8 mouse cellular contexts compared by ENCODE assay signal in genomic region chr8:105345061-105345975, GRCm38 (mm10). TPM values are rescaled to one million over a fixed set of nuclear protein-coding genes. Genes with fewer than 3 reads are reported as not detected.
DNase-seq lines count a peak whose midpoint lies in the region; ATAC-seq and TF ChIP-seq lines count a peak whose summit lies in the region.

No protein-coding gene starts in this region.

- H3K4me3 ChIP-seq in heart, postnatal 0 days (ENCODE audit: low read depth, low read length): no peak overlapping the region
- H3K4me3 ChIP-seq in lung, embryonic 16.5 days (ENCODE audit: low read length): peak overlapping the region; percentile 91
- H3K4me3 ChIP-seq in hindbrain, embryonic 13.5 days: no peak overlapping the region
- no peak overlapping the region for H3K4me3 ChIP-seq in midbrain, postnatal 0 days (ENCODE audit: low read depth, low read length)

- peak; percentile 23 for ATAC-seq in Patski
- no peak for ATAC-seq in heart, postnatal 0 days (ENCODE audit: insufficient read depth, low read depth)
- no peak for ATAC-seq in lung, embryonic 16.5 days (ENCODE audit: low read depth)
- ATAC-seq in hindbrain, embryonic 13.5 days (ENCODE audit: low FRiP score): no peak
- no peak for ATAC-seq in midbrain, postnatal 0 days (ENCODE audit: low FRiP score)

- WGBS in heart, postnatal 0 days: 29% methylated on average over 7 of the region's 7 CpGs
- WGBS in lung, embryonic 16.5 days: 23% methylated on average over 7 of the region's 7 CpGs
- 73% methylated on average over 7 of the region's 7 CpGs for WGBS in hindbrain, embryonic 13.5 days
- WGBS in midbrain, postnatal 0 days: 79% methylated on average over 7 of the region's 7 CpGs

- POLR2A ChIA-PET in Patski (lab: Charles Lee): interaction anchor here (1.3 to 9.0 kb wide), 2 partner anchors 17 to 32 kb away, joined by 4 to 52 read pairs; partner anchors contain the start of genes Lrrc29 and Tmem208

- peak; percentile 54 for DNase-seq in gastrocnemius, adult 18-20 months (ENCODE audit: low spot score)
- DNase-seq in gastrocnemius, adult 8-10 months (ENCODE audit: low spot score in 2 of 2): no peak
- DNase-seq in Patski (ENCODE audit: low read depth, low spot score): no peak
- no peak for DNase-seq in heart, postnatal 0 days (ENCODE audit: low spot score)
- no peak for DNase-seq in cerebellum, postnatal 36 days
- no peak for DNase-seq in midbrain, postnatal 0 days (ENCODE audit: low spot score)

- no peaks in the 10 kb centered on the region for H3K36me3 ChIP-seq in heart, postnatal 0 days (replicated peaks; ENCODE audit: control insufficient read depth, insufficient read depth, low read length)
- H3K36me3 ChIP-seq in lung, embryonic 16.5 days (ENCODE audit: control insufficient read depth, insufficient read depth, low read length): 0 out of 2 replicates have a peak, but pooled peaks cover 4% of the 10 kb centered on the region
- no peaks in the 10 kb centered on the region for H3K36me3 ChIP-seq in hindbrain, embryonic 13.5 days
- no peaks in the 10 kb centered on the region for H3K36me3 ChIP-seq in midbrain, postnatal 0 days (ENCODE audit: insufficient read depth, low read length)

- in situ Hi-C loops in Patski (cut with MboI; ENCODE audit: low pct_unique_long_range_greater_than_20kb): no loop called here

- no peak overlapping the region; the same call in 1 of the 2 replicates for H3K9ac ChIP-seq in heart, postnatal 0 days (replicated peaks; ENCODE audit: low read depth, low read length)
- H3K9ac ChIP-seq in lung, embryonic 16.5 days (ENCODE audit: low read length): peak overlapping the region; percentile 96
- H3K9ac ChIP-seq in hindbrain, embryonic 13.5 days: no peak overlapping the region
- no peak overlapping the region for H3K9ac ChIP-seq in midbrain, postnatal 0 days (replicated peaks; ENCODE audit: low read length, poor library complexity, severe bottlenecking)

- no peaks in the 10 kb centered on the region for H3K9me3 ChIP-seq in heart, postnatal 0 days (replicated peaks; ENCODE audit: control insufficient read depth, low read length)
- no peaks in the 10 kb centered on the region for H3K9me3 ChIP-seq in lung, embryonic 16.5 days (ENCODE audit: control insufficient read depth, low read length)
- H3K9me3 ChIP-seq in hindbrain, embryonic 13.5 days: no peaks in the 10 kb centered on the region
- H3K9me3 ChIP-seq in midbrain, postnatal 0 days (ENCODE audit: low read length): no peaks in the 10 kb centered on the region

- CTCF ChIA-PET in Patski (lab: Charles Lee): interaction anchor here (1.0 to 1.5 kb wide), 2 partner anchors 16 to 17 kb away, joined by 3 to 4 read pairs; no protein-coding TSS in a partner anchor

- H3K4me1 ChIP-seq in heart, postnatal 0 days (ENCODE audit: control insufficient read depth, insufficient read depth): peaks cover 47% of the 10 kb centered on the region
- peaks cover 49% of the 10 kb centered on the region for H3K4me1 ChIP-seq in lung, embryonic 16.5 days (replicated peaks; ENCODE audit: control insufficient read depth, insufficient read depth, low read length)
- H3K4me1 ChIP-seq in hindbrain, embryonic 13.5 days (replicated peaks): peaks cover 46% of the 10 kb centered on the region
- 0 out of 2 replicates have a peak, but pooled peaks cover 2% of the 10 kb centered on the region for H3K4me1 ChIP-seq in midbrain, postnatal 0 days (ENCODE audit: insufficient read depth, low read length)

- H3K27me3 ChIP-seq in Patski: no peaks in the 10 kb centered on the region
- no peaks in the 10 kb centered on the region for H3K27me3 ChIP-seq in heart, postnatal 0 days (ENCODE audit: control insufficient read depth, insufficient read depth, low read length)
- no peaks in the 10 kb centered on the region for H3K27me3 ChIP-seq in lung, embryonic 16.5 days (ENCODE audit: control insufficient read depth, insufficient read depth, low read depth, low read length)
- H3K27me3 ChIP-seq in hindbrain, embryonic 13.5 days: peaks cover 19% of the 10 kb centered on the region
- H3K27me3 ChIP-seq in midbrain, postnatal 0 days (ENCODE audit: insufficient read depth, low read length): no peaks in the 10 kb centered on the region

- TF ChIP-seq CTCF in Patski (IDR thresholded peaks at IDR 0.05): no peak
- TF ChIP-seq CTCF in heart, postnatal 0 days (IDR thresholded peaks at IDR 0.05; ENCODE audit: low read depth): no peak
- TF ChIP-seq CTCF in midbrain, postnatal 0 days (IDR thresholded peaks at IDR 0.05): no peak

- H3K27ac ChIP-seq in heart, postnatal 0 days (ENCODE audit: low read depth): peak overlapping the region; percentile 58
- H3K27ac ChIP-seq in lung, embryonic 16.5 days (ENCODE audit: low read length): peak overlapping the region; percentile 98
- no peak overlapping the region for H3K27ac ChIP-seq in hindbrain, embryonic 13.5 days
- no peak overlapping the region for H3K27ac ChIP-seq in midbrain, postnatal 0 days (ENCODE audit: low read depth, low read length)

- peak overlapping the region; percentile 95 for H3K4me2 ChIP-seq in heart, postnatal 0 days (ENCODE audit: low read depth, low read length)
- peak overlapping the region; percentile 92 for H3K4me2 ChIP-seq in lung, embryonic 16.5 days (ENCODE audit: low read depth, low read length)
- no peak overlapping the region for H3K4me2 ChIP-seq in hindbrain, embryonic 13.5 days
- no peak overlapping the region for H3K4me2 ChIP-seq in midbrain, postnatal 0 days (ENCODE audit: low read depth, low read length, poor library complexity, severe bottlenecking)

- no peak for TF ChIP-seq EP300 in heart, postnatal 0 days (IDR thresholded peaks at IDR 0.05; ENCODE audit: low read depth)

RNA-seq across cellular contexts. Expression of gene Fhod1, which starts 2.4 kb away (rescaled TPM):
- 10 to 100 TPM; 19.7 to 26.1 TPM for total RNA-seq in gastrocnemius, adult 18-20 months (2021)
- 10 to 100 TPM; 21.1 to 28.8 (median 23.9) TPM for total RNA-seq in gastrocnemius, adult 8-10 months (2022)
- polyA plus RNA-seq in Patski (2021): 41.7 TPM
- 6.4 and 6.9 TPM in 2 replicates for total RNA-seq in heart, postnatal 0 days (2014; rRNA removed; ENCODE audit: low replicate concordance)
- polyA plus RNA-seq in heart, postnatal 0 days (2015; fragmentation: Nextera tagmentation; extraction: Ambion mirVana): 0.70 and 0.72 TPM in 2 replicates
- 12.7 and 15.8 TPM in 2 replicates for polyA plus RNA-seq in lung, embryonic 16.5 days (2015; fragmentation: Nextera tagmentation; extraction: Ambion mirVana)
- 0.74 and 0.76 TPM in 2 replicates for polyA plus RNA-seq in hindbrain, embryonic 13.5 days (2015; fragmentation: Nextera tagmentation; extraction: Ambion mirVana)
- total RNA-seq in midbrain, postnatal 0 days (2014; rRNA removed): 3.8 and 4.4 TPM in 2 replicates
- 0.48 and 0.56 TPM in 2 replicates for polyA plus RNA-seq in midbrain, postnatal 0 days (2015; fragmentation: Nextera tagmentation; extraction: Ambion mirVana)

RNA-seq across cellular contexts. Expression of gene Slc9a5, which starts 3.3 kb away (rescaled TPM):
- total RNA-seq in gastrocnemius, adult 18-20 months (2021): under 1 TPM; 0.25 to 0.50 TPM
- total RNA-seq in gastrocnemius, adult 8-10 months (2022): under 1 TPM; 0.38 to 0.65 (median 0.52) TPM
- polyA plus RNA-seq in Patski (2021): 11.0 TPM
- total RNA-seq in heart, postnatal 0 days (2014; rRNA removed; ENCODE audit: low replicate concordance): 1.2 and 3.9 TPM in 2 replicates
- polyA plus RNA-seq in heart, postnatal 0 days (2015; fragmentation: Nextera tagmentation; extraction: Ambion mirVana): 0.27 and 0.41 TPM in 2 replicates
- 5.5 and 6.3 TPM in 2 replicates for polyA plus RNA-seq in lung, embryonic 16.5 days (2015; fragmentation: Nextera tagmentation; extraction: Ambion mirVana)
- 7.3 and 7.4 TPM in 2 replicates for polyA plus RNA-seq in hindbrain, embryonic 13.5 days (2015; fragmentation: Nextera tagmentation; extraction: Ambion mirVana)
- 28.3 and 28.4 TPM in 2 replicates for total RNA-seq in midbrain, postnatal 0 days (2014; rRNA removed)
- polyA plus RNA-seq in midbrain, postnatal 0 days (2015; fragmentation: Nextera tagmentation; extraction: Ambion mirVana): 12.8 and 14.4 TPM in 2 replicates

RNA-seq across cellular contexts. Expression of gene Tmem208, which starts 19.2 kb away (rescaled TPM):
- total RNA-seq in gastrocnemius, adult 18-20 months (2021): 10 to 100 TPM; 21.1 to 22.6 TPM
- total RNA-seq in gastrocnemius, adult 8-10 months (2022): 10 to 100 TPM; 20.9 to 24.2 (median 22.9) TPM
- polyA plus RNA-seq in Patski (2021): 64.8 TPM
- total RNA-seq in heart, postnatal 0 days (2014; rRNA removed; ENCODE audit: low replicate concordance): 69.3 and 81.0 TPM in 2 replicates
- 66.2 and 68.9 TPM in 2 replicates for polyA plus RNA-seq in heart, postnatal 0 days (2015; fragmentation: Nextera tagmentation; extraction: Ambion mirVana)
- 115 and 125 TPM in 2 replicates for polyA plus RNA-seq in lung, embryonic 16.5 days (2015; fragmentation: Nextera tagmentation; extraction: Ambion mirVana)
- 133 and 136 TPM in 2 replicates for polyA plus RNA-seq in hindbrain, embryonic 13.5 days (2015; fragmentation: Nextera tagmentation; extraction: Ambion mirVana)
- total RNA-seq in midbrain, postnatal 0 days (2014; rRNA removed): 81.3 and 88.4 TPM in 2 replicates
- polyA plus RNA-seq in midbrain, postnatal 0 days (2015; fragmentation: Nextera tagmentation; extraction: Ambion mirVana): 129 and 152 TPM in 2 replicates

RNA-seq across cellular contexts. Expression of gene Lrrc29, which starts 19.2 kb away (rescaled TPM):
- 1 to 10 TPM in 1 of 2 experiments, under 1 TPM in 1; 0.89 to 1.4 TPM for total RNA-seq in gastrocnemius, adult 18-20 months (2021)
- total RNA-seq in gastrocnemius, adult 8-10 months (2022): 1 to 10 TPM in 3 of 4 experiments, under 1 TPM in 1; 0.82 to 1.3 (median 1.0) TPM
- polyA plus RNA-seq in Patski (2021): 0.83 TPM
- total RNA-seq in heart, postnatal 0 days (2014; rRNA removed; ENCODE audit: low replicate concordance): 4.0 and 5.8 TPM in 2 replicates
- 1.1 and 1.5 TPM in 2 replicates for polyA plus RNA-seq in heart, postnatal 0 days (2015; fragmentation: Nextera tagmentation; extraction: Ambion mirVana)
- polyA plus RNA-seq in lung, embryonic 16.5 days (2015; fragmentation: Nextera tagmentation; extraction: Ambion mirVana): 2.1 and 2.6 TPM in 2 replicates
- 0.82 and 1.4 TPM in 2 replicates for polyA plus RNA-seq in hindbrain, embryonic 13.5 days (2015; fragmentation: Nextera tagmentation; extraction: Ambion mirVana)
- 2.5 and 4.5 TPM in 2 replicates for total RNA-seq in midbrain, postnatal 0 days (2014; rRNA removed)
- 2.1 and 2.4 TPM in 2 replicates for polyA plus RNA-seq in midbrain, postnatal 0 days (2015; fragmentation: Nextera tagmentation; extraction: Ambion mirVana)

RNA-seq across cellular contexts. Expression of gene Plekhg4, which starts 27.8 kb away (rescaled TPM):
- under 1 TPM in 1 of 2 experiments, not detected in 1; 0.09 TPM for total RNA-seq in gastrocnemius, adult 18-20 months (2021)
- under 1 TPM in 1 of 4 experiments, not detected in 3; 0.12 TPM for total RNA-seq in gastrocnemius, adult 8-10 months (2022)
- polyA plus RNA-seq in Patski (2021): 0.77 TPM
- not detected in 2 replicates for total RNA-seq in heart, postnatal 0 days (2014; rRNA removed; ENCODE audit: low replicate concordance)
- polyA plus RNA-seq in heart, postnatal 0 days (2015; fragmentation: Nextera tagmentation; extraction: Ambion mirVana): 0.03 and 0.08 TPM in 2 replicates
- 1.1 and 1.5 TPM in 2 replicates for polyA plus RNA-seq in lung, embryonic 16.5 days (2015; fragmentation: Nextera tagmentation; extraction: Ambion mirVana)
- polyA plus RNA-seq in hindbrain, embryonic 13.5 days (2015; fragmentation: Nextera tagmentation; extraction: Ambion mirVana): 1.6 and 1.9 TPM in 2 replicates
- 6.3 and 8.7 TPM in 2 replicates for total RNA-seq in midbrain, postnatal 0 days (2014; rRNA removed)
- polyA plus RNA-seq in midbrain, postnatal 0 days (2015; fragmentation: Nextera tagmentation; extraction: Ambion mirVana): 1.7 and 2.5 TPM in 2 replicates

Comparison
In these comparisons a context has a peak if more than half of its experiments do, and no peak if none do; other contexts are left out.
1. H3K27ac ChIP-seq: peak in heart, postnatal 0 days (single experiment) and lung, embryonic 16.5 days (single experiment); none in hindbrain, embryonic 13.5 days (single experiment) and midbrain, postnatal 0 days (single experiment).
2. H3K4me2 ChIP-seq: peak in heart, postnatal 0 days (single experiment) and lung, embryonic 16.5 days (single experiment); none in hindbrain, embryonic 13.5 days (single experiment) and midbrain, postnatal 0 days (single experiment).